ENCODE assay signal across 8 mouse cellular contexts in the genomic region with DNA sequence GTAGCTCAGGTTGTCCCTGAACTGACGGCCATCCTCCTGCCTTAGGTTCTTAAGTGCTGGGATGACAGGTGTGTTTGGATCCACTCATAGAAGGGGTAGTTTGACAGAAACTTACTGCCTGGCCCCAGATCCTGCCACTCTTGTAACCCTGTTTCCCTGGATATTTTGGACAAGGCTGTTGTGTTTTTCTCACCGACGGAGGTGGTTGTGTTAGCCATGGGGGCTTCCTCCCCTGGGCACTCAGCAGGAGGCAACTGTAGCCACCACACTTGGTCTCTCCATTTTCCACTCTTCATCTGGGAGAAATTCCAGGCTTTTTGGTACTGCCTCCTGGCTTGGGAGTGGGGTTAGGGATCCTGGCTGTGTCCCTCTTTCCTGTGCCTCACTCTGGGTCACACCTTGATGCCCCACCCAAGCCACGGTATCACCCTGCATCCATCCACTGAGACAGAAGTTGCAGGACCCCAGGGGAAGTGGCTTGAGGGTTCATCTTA. TPM values are rescaled to one million over a fixed set of nuclear protein-coding genes. Genes with fewer than 3 reads are reported as not detected.
DNase-seq lines count a peak whose midpoint lies in the region; ATAC-seq and TF ChIP-seq lines count a peak whose summit lies in the region.

No protein-coding gene starts in this region.

- H3K4me2 ChIP-seq in heart, embryonic 14.5 days (ENCODE audit: low read length), result peak overlapping the region; percentile 98

- H3K9ac ChIP-seq in heart, embryonic 14.5 days (ENCODE audit: low read length), result peak overlapping the region; percentile 96

- 5% methylated on average over 4 of the region's 4 CpGs for WGBS in heart, embryonic 14.5 days
- WGBS in bone marrow, adult 2 months, result 1% methylated on average over 4 of the region's 4 CpGs
- 17% methylated on average over 4 of the region's 4 CpGs for WGBS in hindbrain, embryonic 10.5 days

- ATAC-seq in heart, embryonic 14.5 days (ENCODE audit: insufficient number of reproducible peaks, insufficient read depth, low FRiP score, low read depth), result no peak
- no peak for ATAC-seq in monocyte, adult 5-6 weeks (replicated peaks; ENCODE audit: insufficient number of reproducible peaks, low FRiP score, low TSS enrichment, poor library complexity, severe bottlenecking)

- peak overlapping the region; percentile 77 to 97; a peak in 3 of 4 replicates for H3K27ac ChIP-seq in heart, embryonic 14.5 days (replicated peaks in 1 of 2; ENCODE audit: control insufficient read depth in 1 of 2, insufficient read depth in 1 of 2, low read depth in 2 of 2, low read length in 2 of 2)
- peak overlapping the region; percentile 86; the same call in 1 of the 2 replicates for H3K27ac ChIP-seq in bone marrow, adult 2 months (ENCODE audit: control insufficient read depth, insufficient read depth, low read depth, low read length, poor library complexity)
- H3K27ac ChIP-seq in hindbrain, embryonic 10.5 days, result peak overlapping the region; percentile 93

- H3K27me3 ChIP-seq in heart, embryonic 14.5 days (ENCODE audit: control insufficient read depth, insufficient read depth, low read length), result no peaks in the 10 kb centered on the region
- H3K27me3 ChIP-seq in hindbrain, embryonic 10.5 days (ENCODE audit: insufficient read depth, poor library complexity, severe bottlenecking), result no peaks in the 10 kb centered on the region

- DNase-seq in heart, postnatal 10 days, result no peak
- DNase-seq in hindbrain, embryonic 10.5 days (ENCODE audit: low spot score), result no peak
- DNase-seq in lung, postnatal 36 days, result peak; percentile 12
- no peak for DNase-seq in left cerebral cortex, adult 11 months (ENCODE audit: low spot score)
- no peak for DNase-seq in retina, embryonic 14.5 days (ENCODE audit: low spot score)

- no peak for TF ChIP-seq CTCF in bone marrow, adult 2 months (IDR thresholded peaks at IDR 0.05; ENCODE audit: control insufficient read depth, insufficient read depth, low read length)

- peaks cover 21% of the 10 kb centered on the region for H3K36me3 ChIP-seq in heart, embryonic 14.5 days (ENCODE audit: control insufficient read depth, insufficient read depth, low read length)
- H3K36me3 ChIP-seq in hindbrain, embryonic 10.5 days, result peaks cover 27% of the 10 kb centered on the region

- no peak for TF ChIP-seq POLR2A in bone marrow, adult 2 months (IDR thresholded peaks at IDR 0.05; ENCODE audit: borderline replicate concordance, control insufficient read depth, low read depth, low read length)

- peak overlapping the region; percentile 83 for H3K4me3 ChIP-seq in heart, embryonic 14.5 days (ENCODE audit: control insufficient read depth in 1 of 2, insufficient read depth in 1 of 2, low read depth in 1 of 2, low read length in 2 of 2)
- H3K4me3 ChIP-seq in bone marrow, adult 2 months (replicated peaks; ENCODE audit: control insufficient read depth, low read depth, low read length), result peak overlapping the region; percentile 93
- H3K4me3 ChIP-seq in hindbrain, embryonic 10.5 days, result peak overlapping the region; percentile 74

- H3K4me1 ChIP-seq in heart, embryonic 14.5 days (ENCODE audit: control insufficient read depth in 2 of 2, insufficient read depth in 2 of 2, low read length in 2 of 2), result peaks cover 15 to 32% of the 10 kb centered on the region in 2 experiments
- H3K4me1 ChIP-seq in bone marrow, adult 2 months (ENCODE audit: control insufficient read depth, insufficient read depth, low read length), result peaks cover 10% of the 10 kb centered on the region
- H3K4me1 ChIP-seq in hindbrain, embryonic 10.5 days (replicated peaks), result peaks cover 48% of the 10 kb centered on the region

- intact Hi-C loops in heart, postnatal 10 days (cut with DNase I), result no loop called here

- H3K9me3 ChIP-seq in heart, embryonic 14.5 days (ENCODE audit: control insufficient read depth, low read length), result no peaks in the 10 kb centered on the region
- H3K9me3 ChIP-seq in hindbrain, embryonic 10.5 days, result no peaks in the 10 kb centered on the region

RNA-seq across cellular contexts. Expression of gene Ell, which starts 0.8 kb away (rescaled TPM):
- 13.0 and 13.2 TPM in 2 replicates for polyA plus RNA-seq in heart, embryonic 14.5 days (2014; fragmentation: Nextera tagmentation; extraction: Ambion mirVana)
- 10 to 100 TPM; 15.9 to 17.9 TPM for total RNA-seq in heart, postnatal 10 days (2021)
- polyA plus RNA-seq in bone marrow, adult 2 months (2011; ENCODE audit: insufficient read depth, insufficient read length, low replicate concordance, missing spikeins), result 11.9 and 17.8 TPM in 2 replicates
- 20.5 and 22.4 TPM in 2 replicates for polyA plus RNA-seq in hindbrain, embryonic 10.5 days (2016; fragmentation: Nextera tagmentation; extraction: Ambion mirVana)
- total RNA-seq in monocyte, adult 5-6 weeks (2017), result 13.9 to 16.9 TPM (median 15.1 TPM) in 3 replicates

RNA-seq across cellular contexts. Expression of gene Kxd1, which starts 12.3 kb away (rescaled TPM):
- polyA plus RNA-seq in heart, embryonic 14.5 days (2014; fragmentation: Nextera tagmentation; extraction: Ambion mirVana), result 79.3 and 85.7 TPM in 2 replicates
- 10 to 100 TPM; 79.5 to 81.3 TPM for total RNA-seq in heart, postnatal 10 days (2021)
- polyA plus RNA-seq in bone marrow, adult 2 months (2011; ENCODE audit: insufficient read depth, insufficient read length, low replicate concordance, missing spikeins), result 29.0 and 41.3 TPM in 2 replicates
- polyA plus RNA-seq in hindbrain, embryonic 10.5 days (2016; fragmentation: Nextera tagmentation; extraction: Ambion mirVana), result 54.3 and 57.7 TPM in 2 replicates
- 63.0 to 84.2 TPM (median 67.0 TPM) in 3 replicates for total RNA-seq in monocyte, adult 5-6 weeks (2017)

RNA-seq across cellular contexts. Expression of gene Fkbp8, which starts 12.5 kb away (rescaled TPM):
- 189 and 209 TPM in 2 replicates for polyA plus RNA-seq in heart, embryonic 14.5 days (2014; fragmentation: Nextera tagmentation; extraction: Ambion mirVana)
- 100 to 1,000 TPM; 185 to 190 TPM for total RNA-seq in heart, postnatal 10 days (2021)
- polyA plus RNA-seq in bone marrow, adult 2 months (2011; ENCODE audit: insufficient read depth, insufficient read length, low replicate concordance, missing spikeins), result 98.7 and 181 TPM in 2 replicates
- polyA plus RNA-seq in hindbrain, embryonic 10.5 days (2016; fragmentation: Nextera tagmentation; extraction: Ambion mirVana), result 311 and 360 TPM in 2 replicates
- total RNA-seq in monocyte, adult 5-6 weeks (2017), result 147 to 174 TPM (median 173 TPM) in 3 replicates

RNA-seq across cellular contexts. Expression of gene Uba52, which starts 29.5 kb away (rescaled TPM):
- 900 and 1,040 TPM in 2 replicates for polyA plus RNA-seq in heart, embryonic 14.5 days (2014; fragmentation: Nextera tagmentation; extraction: Ambion mirVana)
- total RNA-seq in heart, postnatal 10 days (2021), result 1,000 to 10,000 TPM; 1,604 to 1,683 TPM
- polyA plus RNA-seq in bone marrow, adult 2 months (2011; ENCODE audit: insufficient read depth, insufficient read length, low replicate concordance, missing spikeins), result 961 and 1,100 TPM in 2 replicates
- polyA plus RNA-seq in hindbrain, embryonic 10.5 days (2016; fragmentation: Nextera tagmentation; extraction: Ambion mirVana), result 914 and 933 TPM in 2 replicates
- total RNA-seq in monocyte, adult 5-6 weeks (2017), result 1,178 to 1,886 TPM (median 1,315 TPM) in 3 replicates

RNA-seq across cellular contexts. Expression of gene Rex1bd, which starts 33.5 kb away (rescaled TPM):
- 129 and 138 TPM in 2 replicates for polyA plus RNA-seq in heart, embryonic 14.5 days (2014; fragmentation: Nextera tagmentation; extraction: Ambion mirVana)
- total RNA-seq in heart, postnatal 10 days (2021), result 100 to 1,000 TPM; 108 to 114 TPM
- polyA plus RNA-seq in bone marrow, adult 2 months (2011; ENCODE audit: insufficient read depth, insufficient read length, low replicate concordance, missing spikeins), result 46.9 and 63.6 TPM in 2 replicates
- 131 and 148 TPM in 2 replicates for polyA plus RNA-seq in hindbrain, embryonic 10.5 days (2016; fragmentation: Nextera tagmentation; extraction: Ambion mirVana)
- 16.6 to 32.7 TPM (median 26.1 TPM) in 3 replicates for total RNA-seq in monocyte, adult 5-6 weeks (2017)
